Mouse (Mus musculus) forebrain, postnatal 0 days (tissue): ENCODE data around the gene C1qtnf1. TPM values are rescaled to one million over a fixed set of nuclear protein-coding genes. Genes with fewer than 3 reads are reported as not detected.

Experiments used
- ATAC-seq: fragments of 200-750 bp; cut with Nextera tagmentation; 2 replicates; pipeline ENCODE4 v1.8.0; 2017; ENCODE audit warnings: mild to moderate bottlenecking, moderate library complexity
- DNase-seq: peaks from one replicate; pipeline ENCODE4 v3.0.0-alpha.2; 2015
- H3K27ac ChIP-seq: fragments of 300-500 bp; sonication (generic); 2 replicates; pipeline ENCODE4 v1.5.1; 2014; ENCODE audit warnings: low read depth, mild to moderate bottlenecking, antibody characterized with exemption, low read length, moderate library complexity, mixed read lengths
- H3K27me3 ChIP-seq: fragments of 300-500 bp; sonication (generic); 2 replicates; pipeline ENCODE4 v1.6.1; 2014; ENCODE audit warnings: mild to moderate bottlenecking, low read length, mixed read lengths; ENCODE audit not compliant: insufficient read depth
- H3K36me3 ChIP-seq: fragments of 300-500 bp; sonication (generic); 2 replicates; pipeline ENCODE4 v1.6.1; 2014; ENCODE audit warnings: mild to moderate bottlenecking, moderate library complexity; ENCODE audit not compliant: insufficient read depth
- H3K4me1 ChIP-seq: fragments of 300-500 bp; sonication (generic); 2 replicates; pipeline ENCODE4 v1.6.1; 2014; ENCODE audit warnings: antibody characterized with exemption; ENCODE audit not compliant: insufficient read depth
- H3K4me2 ChIP-seq: fragments of 300-500 bp; sonication (generic); 2 replicates; pipeline ENCODE4 v1.6.1; 2014; ENCODE audit warnings: low read depth, mild to moderate bottlenecking, moderate library complexity
- H3K4me3 ChIP-seq: fragments of 300-500 bp; sonication (generic); 2 replicates; pipeline ENCODE4 v1.5.1; 2014; ENCODE audit warnings: low read depth, low read length, mixed read lengths
- H3K9ac ChIP-seq: fragments of 300-500 bp; sonication (generic); 2 replicates; pipeline ENCODE4 v1.6.1; 2014; ENCODE audit warnings: mild to moderate bottlenecking
- H3K9me3 ChIP-seq: fragments of 300-500 bp; sonication (generic); 2 replicates; pipeline ENCODE4 v1.6.1; 2016; ENCODE audit warnings: low read length
- CTCF ChIP-seq: sonication (generic); IDR thresholded peaks from 2 replicates; pipeline ENCODE4 v1.5.1; 2016; ENCODE audit warnings: antibody characterized with exemption, control low read depth, low read depth
- WGBS: fragments of 180-500 bp; shearing (Covaris S2); extraction: QIAGEN DNeasy Blood & Tissue Kit; methylation state at CpG from one replicate; pipeline ENCODE4 v1.1.7; 2014; 5-methylcytosine and 5-hydroxymethylcytosine counted together
- polyA plus RNA-seq: library from polyadenylated mRNA; unstranded; fragments of >200 nt; fragmentation: Nextera tagmentation; extraction: Ambion mirVana; gene quantifications from 2 replicates; pipeline ENCODE4 v1.2.1, GENCODE M21; 2015
- total RNA-seq: library from RNA; depleted of rRNA; stranded (reverse); fragments of >200 nt; gene quantifications from 2 replicates; pipeline ENCODE4 v1.2.3, GENCODE M21; 2014

Gene C1qtnf1
- total and polyA plus RNA-seq, 2 experiments from 2014 or later = 5.9 to 8.5 TPM

GRCm38 (mm10) chr11:118405311-118405710, 22.7 kb upstream of the C1qtnf1 start:
- ATAC-seq (no peak), DNase-seq (no peak)
- H3K9ac ChIP-seq = no peak overlapping the region
- no peaks in the 10 kb centered on the region for H3K4me1 ChIP-seq
- WGBS = 97% methylated on average over 8 of the region's 8 CpGs
- H3K9me3 ChIP-seq = no peaks in the 10 kb centered on the region
- no peak for TF ChIP-seq CTCF
- H3K27ac ChIP-seq = no peak overlapping the region
- no peak overlapping the region for H3K4me2 ChIP-seq
- H3K4me3 ChIP-seq = no peak overlapping the region
- peaks cover 39% of the 10 kb centered on the region for H3K36me3 ChIP-seq
- no peaks in the 10 kb centered on the region for H3K27me3 ChIP-seq

GRCm38 (mm10) chr11:118406521-118406920, 21.5 kb upstream of the C1qtnf1 start:
- Histone ChIP-seq H3K4me1 (no peaks in the 10 kb centered on the region), H3K27me3 (no peaks in the 10 kb centered on the region), H3K9ac (no peak overlapping the region), H3K36me3 (peaks cover 49% of the 10 kb centered on the region), H3K4me3 (no peak overlapping the region), H3K4me2 (no peak overlapping the region), H3K27ac (no peak overlapping the region), H3K9me3 (no peaks in the 10 kb centered on the region)
- no peak for ATAC-seq
- 92% methylated on average over 5 of the region's 5 CpGs for WGBS
- DNase-seq = no peak
- no peak for TF ChIP-seq CTCF

GRCm38 (mm10) chr11:118407318-118407910, 20.6 kb upstream of the C1qtnf1 start:
- Histone ChIP-seq H3K4me2 (no peak overlapping the region), H3K36me3 (peaks cover 49% of the 10 kb centered on the region), H3K4me1 (no peaks in the 10 kb centered on the region), H3K27me3 (no peaks in the 10 kb centered on the region), H3K9me3 (no peaks in the 10 kb centered on the region), H3K4me3 (no peak overlapping the region), H3K27ac (no peak overlapping the region), H3K9ac (no peak overlapping the region)
- no peak for TF ChIP-seq CTCF
- 86% methylated on average over 23 of the region's 23 CpGs for WGBS
- ATAC-seq (no peak), DNase-seq (no peak)

GRCm38 (mm10) chr11:118408051-118408740, 19.8 kb upstream of the C1qtnf1 start:
- Histone ChIP-seq H3K4me1 (no peaks in the 10 kb centered on the region), H3K36me3 (peaks cover 49% of the 10 kb centered on the region), H3K4me3 (no peak overlapping the region), H3K9me3 (no peaks in the 10 kb centered on the region), H3K4me2 (no peak overlapping the region), H3K27ac (no peak overlapping the region), H3K9ac (no peak overlapping the region), H3K27me3 (no peaks in the 10 kb centered on the region)
- WGBS = 88% methylated on average over 18 of the region's 18 CpGs
- DNase-seq (no peak), ATAC-seq (no peak)
- TF ChIP-seq CTCF = no peak

- no peak overlapping the region for H3K4me2 ChIP-seq
- H3K36me3 ChIP-seq = peaks cover 51% of the 10 kb centered on the region
- DNase-seq = no peak
- no peak overlapping the region for H3K4me3 ChIP-seq
- H3K4me1 ChIP-seq = no peaks in the 10 kb centered on the region
- WGBS = 86% methylated on average over 12 of the region's 12 CpGs
- H3K27me3 ChIP-seq = no peaks in the 10 kb centered on the region
- TF ChIP-seq CTCF = no peak
- H3K27ac ChIP-seq = no peak overlapping the region
- no peak for ATAC-seq
- H3K9ac ChIP-seq = no peak overlapping the region
- H3K9me3 ChIP-seq = no peaks in the 10 kb centered on the region
Measured at GRCm38 (mm10) chr11:118409106-118410072, 18.6 kb upstream of the C1qtnf1 start.

GRCm38 (mm10) chr11:118410073-118410444, 17.9 kb upstream of the C1qtnf1 start:
- Histone ChIP-seq H3K9ac (no peak overlapping the region), H3K9me3 (no peaks in the 10 kb centered on the region), H3K36me3 (peaks cover 58% of the 10 kb centered on the region), H3K4me3 (no peak overlapping the region), H3K27me3 (no peaks in the 10 kb centered on the region), H3K4me1 (no peaks in the 10 kb centered on the region), H3K4me2 (no peak overlapping the region), H3K27ac (no peak overlapping the region)
- 81% methylated on average over 1 of the region's 1 CpGs for WGBS
- ATAC-seq (no peak), DNase-seq (no peak)
- no peak for TF ChIP-seq CTCF
